Mouse (Mus musculus): Measurements from ENCODE around the gene Arid1b.

- TF ChIP-seq CTCF (conservative IDR thresholded peaks at IDR 0.05; ENCODE audit: low read length) = no peak
- TF ChIP-seq POU5F1 (IDR thresholded peaks at IDR 0.05; ENCODE audit: borderline replicate concordance, low read length) = no peak
Observed at GRCm38 (mm10) chr17:5227136-5227535, 233.0 kb downstream of the Arid1b start.

Data from E14TG2a.4 (cell line).